In the genomic region with DNA sequence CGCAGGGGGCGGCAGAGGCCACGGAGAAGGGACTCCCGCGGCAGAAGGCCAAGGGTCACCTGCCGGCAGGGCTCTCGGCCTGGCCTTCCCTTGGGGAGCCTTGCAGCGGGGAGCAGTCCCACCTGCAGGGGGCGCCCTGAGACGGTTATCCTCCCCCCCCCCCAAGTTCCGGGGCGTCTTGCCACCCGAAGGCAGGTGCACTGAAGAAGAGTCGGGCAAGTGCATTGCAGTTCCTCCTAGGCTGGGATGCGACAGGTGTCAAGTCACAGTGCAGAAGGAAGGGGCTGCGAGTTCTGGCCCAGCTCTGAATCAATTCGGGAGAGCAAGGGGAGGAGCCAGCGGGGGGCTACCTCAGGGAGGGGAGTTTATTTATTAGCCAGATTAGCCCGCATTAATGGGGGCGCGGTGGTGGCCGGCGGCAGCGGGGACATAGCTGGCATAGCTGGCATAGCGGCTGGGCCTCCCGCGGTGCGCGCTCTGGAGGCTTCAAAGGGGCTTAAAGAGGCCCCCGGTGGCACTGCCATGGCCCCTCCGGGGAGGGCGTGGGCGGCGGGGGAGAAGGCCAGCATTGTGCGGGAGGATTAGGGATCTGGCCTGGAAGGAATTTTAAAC, we compare ENCODE assay signal across 8 mouse cellular contexts.
DNase-seq lines count a peak whose midpoint lies in the region; ATAC-seq and TF ChIP-seq lines count a peak whose summit lies in the region.

No protein-coding gene starts in this region.

- peaks cover 12% of the 10 kb centered on the region for H3K27me3 ChIP-seq in lung, embryonic 15.5 days
- H3K27me3 ChIP-seq in embryonic facial prominence, embryonic 10.5 days (replicated peaks; ENCODE audit: low read depth, poor library complexity, severe bottlenecking) = peaks cover 53% of the 10 kb centered on the region
- peaks cover 5% of the 10 kb centered on the region; the same call in 1 of the 2 replicates for H3K27me3 ChIP-seq in hindbrain, postnatal 0 days (ENCODE audit: insufficient read depth, low read length)
- H3K27me3 ChIP-seq in liver, embryonic 12.5 days (replicated peaks) = peaks cover 47% of the 10 kb centered on the region
- H3K27me3 ChIP-seq in small intestine, adult 2 months (ENCODE audit: control insufficient read depth, insufficient read depth, low read length) = no peaks in the 10 kb centered on the region; the same call in 1 of the 2 replicates

- H3K27ac ChIP-seq in lung, embryonic 15.5 days = no peak overlapping the region
- peak overlapping the region; percentile 82 for H3K27ac ChIP-seq in embryonic facial prominence, embryonic 10.5 days (replicated peaks)
- no peak overlapping the region for H3K27ac ChIP-seq in hindbrain, postnatal 0 days
- H3K27ac ChIP-seq in liver, embryonic 12.5 days = no peak overlapping the region
- no peak overlapping the region for H3K27ac ChIP-seq in small intestine, adult 2 months (ENCODE audit: insufficient read depth, low read depth, low read length)

- H3K4me3 ChIP-seq in lung, embryonic 15.5 days = no peak overlapping the region
- H3K4me3 ChIP-seq in embryonic facial prominence, embryonic 10.5 days = peak overlapping the region; percentile 43
- H3K4me3 ChIP-seq in hindbrain, postnatal 0 days (ENCODE audit: low read length) = no peak overlapping the region
- no peak overlapping the region for H3K4me3 ChIP-seq in liver, embryonic 12.5 days
- no peak overlapping the region for H3K4me3 ChIP-seq in small intestine, adult 2 months (ENCODE audit: low read depth, low read length)

- H3K4me1 ChIP-seq in lung, embryonic 15.5 days = peaks cover 32% of the 10 kb centered on the region
- H3K4me1 ChIP-seq in embryonic facial prominence, embryonic 10.5 days = peaks cover 47% of the 10 kb centered on the region
- no peaks in the 10 kb centered on the region; the same call in 1 of the 2 replicates for H3K4me1 ChIP-seq in hindbrain, postnatal 0 days (ENCODE audit: insufficient read depth, low read length)
- H3K4me1 ChIP-seq in liver, embryonic 12.5 days = peaks cover 7% of the 10 kb centered on the region; the same call in 1 of the 2 replicates
- H3K4me1 ChIP-seq in small intestine, adult 2 months (ENCODE audit: control insufficient read depth, insufficient read depth, insufficient read length, low read length) = peaks cover 13% of the 10 kb centered on the region

- H3K4me2 ChIP-seq in lung, embryonic 15.5 days = peak overlapping the region; percentile 29; the same call in 1 of the 2 replicates
- H3K4me2 ChIP-seq in hindbrain, postnatal 0 days (ENCODE audit: low read depth, low read length) = peak overlapping the region; percentile 25; the same call in 1 of the 2 replicates
- peak overlapping the region; percentile 17; the same call in 1 of the 2 replicates for H3K4me2 ChIP-seq in liver, embryonic 12.5 days

- 12% methylated on average over 34 of the region's 35 CpGs for WGBS in lung, embryonic 15.5 days
- 3% methylated on average over 35 of the region's 35 CpGs for WGBS in embryonic facial prominence, embryonic 10.5 days
- WGBS in hindbrain, postnatal 0 days = 2% methylated on average over 33 of the region's 35 CpGs
- 14% methylated on average over 35 of the region's 35 CpGs for WGBS in liver, embryonic 12.5 days (ENCODE audit: insufficient replicate concordance)
- 31% methylated on average over 35 of the region's 35 CpGs for WGBS in small intestine, adult 2 months

- H3K9me3 ChIP-seq in lung, embryonic 15.5 days = no peaks in the 10 kb centered on the region
- H3K9me3 ChIP-seq in embryonic facial prominence, embryonic 10.5 days = peaks cover 3% of the 10 kb centered on the region; the same call in 1 of the 2 replicates
- no peaks in the 10 kb centered on the region; the same call in 1 of the 2 replicates for H3K9me3 ChIP-seq in hindbrain, postnatal 0 days (ENCODE audit: low read length)
- H3K9me3 ChIP-seq in liver, embryonic 12.5 days (replicated peaks) = no peaks in the 10 kb centered on the region; the same call in 1 of the 2 replicates

- peak; percentile 59 for TF ChIP-seq CTCF in hindbrain, postnatal 0 days (IDR thresholded peaks at IDR 0.05; ENCODE audit: low read depth)
- TF ChIP-seq CTCF in small intestine, adult 2 months (IDR thresholded peaks at IDR 0.05; ENCODE audit: extremely low read depth, insufficient read length, insufficient replicate concordance, low read depth, low read length) = peak; percentile 36; the same call in 1 of the 2 replicates

- H3K36me3 ChIP-seq in lung, embryonic 15.5 days = no peaks in the 10 kb centered on the region
- no peaks in the 10 kb centered on the region for H3K36me3 ChIP-seq in embryonic facial prominence, embryonic 10.5 days (replicated peaks)
- no peaks in the 10 kb centered on the region for H3K36me3 ChIP-seq in hindbrain, postnatal 0 days (ENCODE audit: insufficient read depth, low read length)
- H3K36me3 ChIP-seq in liver, embryonic 12.5 days = no peaks in the 10 kb centered on the region
- no peaks in the 10 kb centered on the region for H3K36me3 ChIP-seq in small intestine, adult 2 months (ENCODE audit: control insufficient read depth, insufficient read depth, low read length)

- no peak for TF ChIP-seq POLR2A in small intestine, adult 2 months (IDR thresholded peaks at IDR 0.05; ENCODE audit: low read depth, low read length)

- DNase-seq in lung, adult 18-20 months = no peak
- peak; percentile 69 for DNase-seq in embryonic facial prominence, embryonic 10.5 days (ENCODE audit: low spot score)
- DNase-seq in hindbrain, postnatal 0 days (ENCODE audit: low spot score) = peak; percentile 5
- DNase-seq in ovary, postnatal 10 days (ENCODE audit: low spot score) = no peak
- no peak for DNase-seq in layer of hippocampus, adult 9-10 months (ENCODE audit: low spot score)

- no peak overlapping the region for H3K9ac ChIP-seq in lung, embryonic 15.5 days
- H3K9ac ChIP-seq in hindbrain, postnatal 0 days (replicated peaks; ENCODE audit: low read length) = no peak overlapping the region
- H3K9ac ChIP-seq in liver, embryonic 12.5 days = no peak overlapping the region

- ATAC-seq in lung, embryonic 15.5 days (ENCODE audit: borderline replicate concordance, extremely low read depth, low FRiP score, low TSS enrichment) = no peak
- ATAC-seq in hindbrain, postnatal 0 days = 0 out of 2 replicates have a peak, but pooled peaks have one; percentile 9
- no peak for ATAC-seq in liver, embryonic 12.5 days

Comparison
In these comparisons a context has a peak if more than half of its experiments do, and no peak if none do; other contexts are left out.
1. DNase-seq: peak in embryonic facial prominence, embryonic 10.5 days (single experiment) and hindbrain, postnatal 0 days (single experiment); none in lung, adult 18-20 months (0 of 2), ovary, postnatal 10 days (single experiment) and layer of hippocampus, adult 9-10 months (single experiment).
2. Peak in every context shown above with its lines, with median percentiles within 50 percentile points of each other: H3K4me2 ChIP-seq.